ENCODE assay signal across 9 mouse cellular contexts in genomic region chr14:54429332-54430093, GRCm38 (mm10). TPM values are rescaled to one million over a fixed set of nuclear protein-coding genes. Genes with fewer than 3 reads are reported as not detected.
A peak's percentile ranks its signal among the peaks of the same experiment; 100 is the strongest.
DNase-seq lines count a peak whose midpoint lies in the region; ATAC-seq and TF ChIP-seq lines count a peak whose summit lies in the region.
"Had no signal": no experiment of that assay in that cellular context is flagged by ENCODE, and none has a peak within 500 bp of the region (broad histone marks: within the 10 kb centered on the region; RNA-seq: fewer than 3 reads in every experiment).

No protein-coding gene starts in this region.

- no peak for TF ChIP-seq CTCF in heart, postnatal 0 days (IDR thresholded peaks at IDR 0.05; ENCODE audit: low read depth)
- no peak for TF ChIP-seq CTCF in brain, embryonic 14.5 days (IDR thresholded peaks at IDR 0.05; ENCODE audit: borderline replicate concordance, extremely low read depth, insufficient read depth, insufficient read length)

- no peaks in the 10 kb centered on the region for H3K27me3 ChIP-seq in heart, postnatal 0 days (ENCODE audit: control insufficient read depth, insufficient read depth, low read length)
- peaks cover 14% of the 10 kb centered on the region for H3K27me3 ChIP-seq in hindbrain, embryonic 12.5 days
- H3K27me3 ChIP-seq in midbrain, embryonic 13.5 days: no peaks in the 10 kb centered on the region

- peak overlapping the region; percentile 81; the same call in 1 of the 2 replicates for H3K4me2 ChIP-seq in heart, postnatal 0 days (ENCODE audit: low read depth, low read length)
- peak overlapping the region; percentile 60 for H3K4me2 ChIP-seq in hindbrain, embryonic 12.5 days (replicated peaks)
- peak overlapping the region; percentile 68 for H3K4me2 ChIP-seq in midbrain, embryonic 13.5 days (replicated peaks)

- no peak for DNase-seq in heart, postnatal 0 days (ENCODE audit: low spot score)
- DNase-seq in heart, postnatal 25 days (ENCODE audit: low spot score): no peak
- peak; percentile 70 for DNase-seq in brain, embryonic 14.5 days (ENCODE audit: low read depth)
- no peak for DNase-seq in spleen, adult 18-20 months
- no peak for DNase-seq in layer of hippocampus, postnatal 10 days (ENCODE audit: low spot score in 2 of 2)
- no peak for DNase-seq in T-cell, adult 2 months (ENCODE audit: low spot score)
- DNase-seq: cerebellum, adult 11 months had no signal

- intact Hi-C loops in heart, postnatal 25 days (cut with DNase I): no loop called here

- TF ChIP-seq POLR2A in brain, embryonic 14.5 days (IDR thresholded peaks at IDR 0.05; ENCODE audit: borderline replicate concordance, extremely low read depth, insufficient read depth, insufficient read length, poor library complexity, severe bottlenecking): no peak

- TF ChIP-seq EP300 in heart, postnatal 0 days (IDR thresholded peaks at IDR 0.05; ENCODE audit: low read depth): no peak

- H3K9ac ChIP-seq in heart, postnatal 0 days (replicated peaks; ENCODE audit: low read depth, low read length): no peak overlapping the region; the same call in 1 of the 2 replicates
- H3K9ac ChIP-seq in hindbrain, embryonic 12.5 days: no peak overlapping the region
- H3K9ac ChIP-seq in midbrain, embryonic 13.5 days (replicated peaks): peak overlapping the region; percentile 83

- no peaks in the 10 kb centered on the region for H3K9me3 ChIP-seq in heart, postnatal 0 days (replicated peaks; ENCODE audit: control insufficient read depth, low read length)
- no peaks in the 10 kb centered on the region for H3K9me3 ChIP-seq in hindbrain, embryonic 12.5 days (replicated peaks)
- no peaks in the 10 kb centered on the region for H3K9me3 ChIP-seq in midbrain, embryonic 13.5 days

- WGBS in heart, postnatal 0 days: 40% methylated on average over 7 of the region's 7 CpGs
- 66% methylated on average over 7 of the region's 7 CpGs for WGBS in hindbrain, embryonic 12.5 days
- 68% methylated on average over 7 of the region's 7 CpGs for WGBS in midbrain, embryonic 13.5 days

- peak overlapping the region; percentile 94 for H3K27ac ChIP-seq in heart, postnatal 0 days (ENCODE audit: low read depth)
- peak overlapping the region; percentile 64 for H3K27ac ChIP-seq in hindbrain, embryonic 12.5 days
- peak overlapping the region; percentile 87; the same call in 1 of the 2 replicates for H3K27ac ChIP-seq in midbrain, embryonic 13.5 days

- H3K36me3 ChIP-seq in heart, postnatal 0 days (replicated peaks; ENCODE audit: control insufficient read depth, insufficient read depth, low read length): peaks cover 5% of the 10 kb centered on the region
- 0 out of 2 replicates have a peak, but pooled peaks cover 4% of the 10 kb centered on the region for H3K36me3 ChIP-seq in hindbrain, embryonic 12.5 days
- H3K36me3 ChIP-seq in midbrain, embryonic 13.5 days: 0 out of 2 replicates have a peak, but pooled peaks cover 5% of the 10 kb centered on the region

- peaks cover 33% of the 10 kb centered on the region for H3K4me1 ChIP-seq in heart, postnatal 0 days (ENCODE audit: control insufficient read depth, insufficient read depth)
- H3K4me1 ChIP-seq in hindbrain, embryonic 12.5 days: peaks cover 52% of the 10 kb centered on the region
- H3K4me1 ChIP-seq in midbrain, embryonic 13.5 days (replicated peaks): peaks cover 76% of the 10 kb centered on the region

- no peak for ATAC-seq in heart, postnatal 0 days (ENCODE audit: insufficient read depth, low read depth)
- ATAC-seq in hindbrain, embryonic 12.5 days (ENCODE audit: low FRiP score): no peak
- ATAC-seq in midbrain, embryonic 13.5 days: no peak

- no peak overlapping the region for H3K4me3 ChIP-seq in heart, postnatal 0 days (ENCODE audit: low read depth, low read length)
- no peak overlapping the region for H3K4me3 ChIP-seq in hindbrain, embryonic 12.5 days
- peak overlapping the region; percentile 57; the same call in 1 of the 2 replicates for H3K4me3 ChIP-seq in midbrain, embryonic 13.5 days (replicated peaks)

RNA-seq across cellular contexts. Expression of gene Mmp14, which starts 1.9 kb away (rescaled TPM):
- total RNA-seq in heart, postnatal 0 days (2014; rRNA removed; ENCODE audit: low replicate concordance): 59.9 and 73.2 TPM in 2 replicates
- polyA plus RNA-seq in heart, postnatal 0 days (2015; fragmentation: Nextera tagmentation; extraction: Ambion mirVana): 59.7 and 60.9 TPM in 2 replicates
- 10 to 100 TPM; 16.5 to 23.6 TPM for total RNA-seq in heart, postnatal 25 days (2021)
- 80.4 and 83.8 TPM in 2 replicates for polyA plus RNA-seq in brain, embryonic 14.5 days (2012; rRNA removed)
- polyA plus RNA-seq in hindbrain, embryonic 12.5 days (2016; fragmentation: Nextera tagmentation; extraction: Ambion mirVana): 113 and 117 TPM in 2 replicates
- polyA plus RNA-seq in midbrain, embryonic 13.5 days (2015; fragmentation: Nextera tagmentation; extraction: Ambion mirVana): 50.1 and 55.9 TPM in 2 replicates
- 10 to 100 TPM; 39.1 to 41.0 TPM for total RNA-seq in layer of hippocampus, postnatal 10 days (2021)

RNA-seq across cellular contexts. Expression of gene Mrpl52, which starts 2.8 kb away (rescaled TPM):
- total RNA-seq in heart, postnatal 0 days (2014; rRNA removed; ENCODE audit: low replicate concordance): 132 and 145 TPM in 2 replicates
- polyA plus RNA-seq in heart, postnatal 0 days (2015; fragmentation: Nextera tagmentation; extraction: Ambion mirVana): 335 and 371 TPM in 2 replicates
- total RNA-seq in heart, postnatal 25 days (2021): 100 to 1,000 TPM; 114 to 121 TPM
- polyA plus RNA-seq in brain, embryonic 14.5 days (2012; rRNA removed): 186 and 230 TPM in 2 replicates
- polyA plus RNA-seq in hindbrain, embryonic 12.5 days (2016; fragmentation: Nextera tagmentation; extraction: Ambion mirVana): 239 and 255 TPM in 2 replicates
- 278 and 280 TPM in 2 replicates for polyA plus RNA-seq in midbrain, embryonic 13.5 days (2015; fragmentation: Nextera tagmentation; extraction: Ambion mirVana)
- total RNA-seq in layer of hippocampus, postnatal 10 days (2021): 100 to 1,000 TPM; 109 to 138 TPM

RNA-seq across cellular contexts. Expression of gene Slc7a7, which starts 11.9 kb away (rescaled TPM):
- 11.3 and 16.6 TPM in 2 replicates for total RNA-seq in heart, postnatal 0 days (2014; rRNA removed; ENCODE audit: low replicate concordance)
- polyA plus RNA-seq in heart, postnatal 0 days (2015; fragmentation: Nextera tagmentation; extraction: Ambion mirVana): 6.7 and 8.9 TPM in 2 replicates
- 1 to 10 TPM; 7.7 to 7.9 TPM for total RNA-seq in heart, postnatal 25 days (2021)
- 7.2 and 8.0 TPM in 2 replicates for polyA plus RNA-seq in brain, embryonic 14.5 days (2012; rRNA removed)
- 5.1 and 5.2 TPM in 2 replicates for polyA plus RNA-seq in hindbrain, embryonic 12.5 days (2016; fragmentation: Nextera tagmentation; extraction: Ambion mirVana)
- 5.3 and 5.9 TPM in 2 replicates for polyA plus RNA-seq in midbrain, embryonic 13.5 days (2015; fragmentation: Nextera tagmentation; extraction: Ambion mirVana)
- 1 to 10 TPM; 2.5 to 2.7 TPM for total RNA-seq in layer of hippocampus, postnatal 10 days (2021)

RNA-seq across cellular contexts. Expression of gene Lrp10, which starts 34.4 kb away (rescaled TPM):
- 81.5 and 110 TPM in 2 replicates for total RNA-seq in heart, postnatal 0 days (2014; rRNA removed; ENCODE audit: low replicate concordance)
- 47.8 and 54.4 TPM in 2 replicates for polyA plus RNA-seq in heart, postnatal 0 days (2015; fragmentation: Nextera tagmentation; extraction: Ambion mirVana)
- total RNA-seq in heart, postnatal 25 days (2021): 10 to 100 TPM; 53.9 to 59.8 TPM
- 39.6 and 41.5 TPM in 2 replicates for polyA plus RNA-seq in brain, embryonic 14.5 days (2012; rRNA removed)
- 34.7 and 36.0 TPM in 2 replicates for polyA plus RNA-seq in hindbrain, embryonic 12.5 days (2016; fragmentation: Nextera tagmentation; extraction: Ambion mirVana)
- polyA plus RNA-seq in midbrain, embryonic 13.5 days (2015; fragmentation: Nextera tagmentation; extraction: Ambion mirVana): 22.3 and 27.5 TPM in 2 replicates
- 10 to 100 TPM; 40.3 to 42.2 TPM for total RNA-seq in layer of hippocampus, postnatal 10 days (2021)

RNA-seq across cellular contexts. Expression of gene Rem2, which starts 46.4 kb away (rescaled TPM):
- 0.77 TPM in 1 of 2 replicates, not detected in the other for total RNA-seq in heart, postnatal 0 days (2014; rRNA removed; ENCODE audit: low replicate concordance)
- 0.15 and 0.27 TPM in 2 replicates for polyA plus RNA-seq in heart, postnatal 0 days (2015; fragmentation: Nextera tagmentation; extraction: Ambion mirVana)
- not detected for total RNA-seq in heart, postnatal 25 days (2021)
- 24.7 and 31.3 TPM in 2 replicates for polyA plus RNA-seq in brain, embryonic 14.5 days (2012; rRNA removed)
- polyA plus RNA-seq in hindbrain, embryonic 12.5 days (2016; fragmentation: Nextera tagmentation; extraction: Ambion mirVana): 39.3 and 46.1 TPM in 2 replicates
- polyA plus RNA-seq in midbrain, embryonic 13.5 days (2015; fragmentation: Nextera tagmentation; extraction: Ambion mirVana): 44.3 and 52.3 TPM in 2 replicates
- 10 to 100 TPM; 26.9 to 31.5 TPM for total RNA-seq in layer of hippocampus, postnatal 10 days (2021)
